ENCODE assay signal across 10 mouse cellular contexts in genomic region chr5:116443459-116443940, GRCm38 (mm10). TPM values are rescaled to one million over a fixed set of nuclear protein-coding genes. Genes with fewer than 3 reads are reported as not detected.
DNase-seq lines count a peak whose midpoint lies in the region; TF ChIP-seq lines count a peak whose summit lies in the region.
"Had no signal": no experiment of that assay in that cellular context is flagged by ENCODE, and none has a peak within 500 bp of the region (broad histone marks: within the 10 kb centered on the region; RNA-seq: fewer than 3 reads in every experiment).

No protein-coding gene starts in this region.

- no peak for TF ChIP-seq POLR2A in olfactory bulb, adult 2 months (IDR thresholded peaks at IDR 0.05; ENCODE audit: insufficient read depth, low read depth, low read length)

- H3K4me1 ChIP-seq in olfactory bulb, adult 2 months (ENCODE audit: control insufficient read depth, insufficient read depth, low read length), result peaks cover 53% of the 10 kb centered on the region
- H3K4me1 ChIP-seq: liver, embryonic 15.5 days had no signal

- DNase-seq in left cerebral cortex, adult 18-20 months (ENCODE audit: low spot score in 2 of 2), result peak; percentile 53 to 68
- no peak for DNase-seq in left cerebral cortex, adult 11 months (ENCODE audit: low spot score)
- DNase-seq in cerebellum, postnatal 25 days, result peak; percentile 94 to 95
- DNase-seq in layer of hippocampus, adult 2 months (ENCODE audit: low spot score in 2 of 2), result peak; percentile 47 to 57
- no peak for DNase-seq in urinary bladder, postnatal 25 days (ENCODE audit: low spot score)
- DNase-seq in spleen, postnatal 4 days (ENCODE audit: low spot score in 2 of 2), result no peak
- no peak for DNase-seq in thymus, postnatal 0 days (ENCODE audit: low spot score)

- no peak overlapping the region for H3K4me3 ChIP-seq in layer of hippocampus, adult 2 months
- no peak overlapping the region for H3K4me3 ChIP-seq in olfactory bulb, adult 2 months (ENCODE audit: insufficient read depth, low read depth, low read length)
- H3K4me3 ChIP-seq: liver, embryonic 15.5 days had no signal

- no peak for TF ChIP-seq CTCF in layer of hippocampus, adult 2 months (conservative IDR thresholded peaks at IDR 0.05)
- TF ChIP-seq CTCF in olfactory bulb, adult 2 months (IDR thresholded peaks at IDR 0.05; ENCODE audit: insufficient read depth, low read depth, low read length), result no peak

- whole genome bisulfite sequencing in olfactory bulb, adult 2 months, result 45% methylated on average over 8 of the region's 8 CpGs

- H3K27ac ChIP-seq in layer of hippocampus, adult 2 months, result peak overlapping the region; percentile 92
- H3K27ac ChIP-seq in olfactory bulb, adult 2 months (ENCODE audit: insufficient read depth, low read depth, low read length), result peak overlapping the region; percentile 52
- H3K27ac ChIP-seq: liver, embryonic 15.5 days had no signal

RNA-seq across cellular contexts. Expression of gene Hspb8, which starts 20.8 kb away (rescaled TPM):
- 10 to 100 TPM; 11.5 to 11.6 TPM for total RNA-seq in left cerebral cortex, adult 18-20 months (2021)
- 10 to 100 TPM; 11.8 to 12.5 TPM for total RNA-seq in layer of hippocampus, adult 2 months (2021)
- polyA plus RNA-seq in olfactory bulb, adult 2 months (2012; ENCODE audit: insufficient read depth, insufficient read length, low replicate concordance, missing spikeins), result not detected in 2 replicates
- 13.8 and 14.4 TPM in 2 replicates for polyA plus RNA-seq in thymus, postnatal 0 days (2015; fragmentation: Nextera tagmentation; extraction: Ambion mirVana)
- total RNA-seq: hematopoietic stem cell, adult 5-6 weeks had no signal

Comparison
In these comparisons a context has a peak if more than half of its experiments do, and no peak if none do; other contexts are left out.
1. DNase-seq: peak in left cerebral cortex, adult 18-20 months (2 of 2), cerebellum, postnatal 25 days (2 of 2) and layer of hippocampus, adult 2 months (2 of 2); none in left cerebral cortex, adult 11 months (single experiment), urinary bladder, postnatal 25 days (single experiment), spleen, postnatal 4 days (0 of 2) and thymus, postnatal 0 days (single experiment).